Mouse (Mus musculus) Patski (cell line): ENCODE data around the gene Theg. TPM values are rescaled to one million over a fixed set of nuclear protein-coding genes. Genes with fewer than 3 reads are reported as not detected.

ENCODE experiments used
- ATAC-seq: fragments of 100-300 bp; one replicate; pipeline ENCODE4 v1.8.0; 2021
- CTCF ChIA-PET: fragments of 350-600 bp; sonication (Branson Sonifier 250); formaldehyde crosslinking; loops from one replicate; lab custom pipeline; 2022; ENCODE audit warnings: inconsistent platforms; lab: Charles Lee
- POLR2A ChIA-PET: fragments of 350-600 bp; sonication (Branson Sonifier 250); formaldehyde crosslinking; loops from one replicate; lab custom pipeline; 2022; ENCODE audit warnings: antibody characterized with exemption, inconsistent platforms; lab: Charles Lee
- DNase-seq: peaks from one replicate; pipeline ENCODE4 v3.0.0-alpha.2; 2011; ENCODE audit warnings: low read depth, low spot score
- H3K27me3 ChIP-seq: fragments of 371-371 bp; one replicate; pipeline ENCODE4 v1.5.1; 2021
- CTCF ChIP-seq: fragments of 100-300 bp; IDR thresholded peaks from one replicate; pipeline ENCODE4 v1.5.1; 2021
- in situ Hi-C: fragments of 300-500 bp; cut with MboI; formaldehyde crosslinking; loops from 3 replicates; pipeline ENCODE4 v1.11.1; 2018; ENCODE audit warnings: low pct_unique_long_range_greater_than_20kb, mixed read lengths
- polyA plus RNA-seq: library from polyadenylated mRNA; unstranded; gene quantifications from one replicate; pipeline ENCODE4 v1.2.3, GENCODE M21; 2021

Theg gene
- polyA plus RNA-seq, 1 experiment from 2014 or later: not detected

GRCm38 (mm10) chr10:79547148-79547675 is 39.9 kb downstream of the Theg start:
- in situ Hi-C loops: no loop called here
- CTCF ChIA-PET: no interaction called here
- no peaks in the 10 kb centered on the region for H3K27me3 ChIP-seq
- DNase-seq: no peak
- POLR2A ChIA-PET: no interaction called here
- TF ChIP-seq CTCF: no peak
- ATAC-seq: no peak

- no peak for TF ChIP-seq CTCF
- POLR2A ChIA-PET: no interaction called here
- in situ Hi-C loops: no loop called here
- no peak for ATAC-seq
- no peaks in the 10 kb centered on the region for H3K27me3 ChIP-seq
- CTCF ChIA-PET: no interaction called here
- DNase-seq: no peak
Observed at GRCm38 (mm10) chr10:79546483-79546882, 40.6 kb downstream of the Theg start.

GRCm38 (mm10) chr10:79545891-79546290 is 41.2 kb downstream of the Theg start:
- in situ Hi-C loops: no loop called here
- DNase-seq (no peak), ATAC-seq (no peak)
- CTCF ChIA-PET: no interaction called here
- no peak for TF ChIP-seq CTCF
- POLR2A ChIA-PET: no interaction called here
- no peaks in the 10 kb centered on the region for H3K27me3 ChIP-seq

- ChIA-PET POLR2A (interaction anchor here (0.6 kb wide), 1 partner anchor 31 kb away, joined by 3 read pairs; no protein-coding TSS in a partner anchor), CTCF (no interaction called here)
- no peaks in the 10 kb centered on the region for H3K27me3 ChIP-seq
- no peak for TF ChIP-seq CTCF
- DNase-seq: no peak
- in situ Hi-C loops: no loop called here
- ATAC-seq: no peak
Observed at GRCm38 (mm10) chr10:79544631-79545030, 42.5 kb downstream of the Theg start.

- no peaks in the 10 kb centered on the region for H3K27me3 ChIP-seq
- no peak for TF ChIP-seq CTCF
- in situ Hi-C loops: no loop called here
- CTCF ChIA-PET: no interaction called here
- ATAC-seq (no peak), DNase-seq (no peak)
- POLR2A ChIA-PET: interaction anchor here (0.6 kb wide), 1 partner anchor 30 kb away, joined by 3 read pairs; no protein-coding TSS in a partner anchor
Observed at GRCm38 (mm10) chr10:79543884-79544597, 43.1 kb downstream of the Theg start.

GRCm38 (mm10) chr10:79542171-79542570 is 45.0 kb downstream of the Theg start:
- no peak for TF ChIP-seq CTCF
- ATAC-seq (no peak), DNase-seq (no peak)
- no peaks in the 10 kb centered on the region for H3K27me3 ChIP-seq
- ChIA-PET CTCF (no interaction called here), POLR2A (no interaction called here)
- in situ Hi-C loops: no loop called here

GRCm38 (mm10) chr10:79541522-79541921 is 45.6 kb downstream of the Theg start:
- DNase-seq (no peak), ATAC-seq (no peak)
- ChIA-PET POLR2A (no interaction called here), CTCF (no interaction called here)
- in situ Hi-C loops: no loop called here
- no peaks in the 10 kb centered on the region for H3K27me3 ChIP-seq
- no peak for TF ChIP-seq CTCF

GRCm38 (mm10) chr10:79540746-79541145 is 46.4 kb downstream of the Theg start:
- in situ Hi-C loops: no loop called here
- POLR2A ChIA-PET: no interaction called here
- TF ChIP-seq CTCF: no peak
- ATAC-seq: no peak
- CTCF ChIA-PET: no interaction called here
- DNase-seq: no peak
- H3K27me3 ChIP-seq: no peaks in the 10 kb centered on the region

- DNase-seq (no peak), ATAC-seq (no peak)
- no peak for TF ChIP-seq CTCF
- H3K27me3 ChIP-seq: no peaks in the 10 kb centered on the region
- in situ Hi-C loops: no loop called here
- ChIA-PET POLR2A (no interaction called here), CTCF (no interaction called here)
Observed at GRCm38 (mm10) chr10:79539701-79540495, 47.2 kb downstream of the Theg start.

- ChIA-PET CTCF (no interaction called here), POLR2A (no interaction called here)
- no peak for TF ChIP-seq CTCF
- no peaks in the 10 kb centered on the region for H3K27me3 ChIP-seq
- in situ Hi-C loops: no loop called here
- DNase-seq (no peak), ATAC-seq (no peak)
Observed at GRCm38 (mm10) chr10:79538873-79539272, 48.3 kb downstream of the Theg start.

GRCm38 (mm10) chr10:79538323-79538722 is 48.8 kb downstream of the Theg start:
- in situ Hi-C loops: no loop called here
- CTCF ChIA-PET: no interaction called here
- POLR2A ChIA-PET: no interaction called here
- no peak for TF ChIP-seq CTCF
- ATAC-seq (no peak), DNase-seq (no peak)
- H3K27me3 ChIP-seq: no peaks in the 10 kb centered on the region
